Mouse (Mus musculus) granulocyte monocyte progenitor cell, adult 5-6 weeks (primary cell): ENCODE measurements around the gene B3galt4. TPM values are rescaled to one million over a fixed set of nuclear protein-coding genes. Genes with fewer than 3 reads are reported as not detected.
"Not testable (repeated sequence)": the region's sequence is repeated elsewhere in the genome, so short reads cannot be mapped to it uniquely, and the experiment has no call there.

Experiments used
- ATAC-seq: replicated peaks from 2 replicates; pipeline ENCODE4 v1.8.0; 2016; ENCODE audit warnings: mild to moderate bottlenecking, moderate TSS enrichment, inconsistent platforms; ENCODE audit not compliant: poor library complexity, severe bottlenecking
- total RNA-seq, 2 experiments: library from RNA; stranded (forward) in 1 of 2; stranded (reverse) in 1 of 2; fragments of 200-712, 200-1000 nt in 1 of 2; fragments of >200 nt in 1 of 2; fragmentation: Nextera tagmentation in 1 of 2; gene quantifications; 2 replicates each; pipeline ENCODE4 v1.2.3; 2014 to 2017

Gene B3galt4
- total RNA-seq, 2 experiments from 2014 or later: 3.2 TPM

GRCm38 (mm10) chr17:33968927-33969326, 17.6 kb upstream of the B3galt4 start:
- ATAC-seq: peak; percentile 11; the same call in 1 of the 2 replicates

- ATAC-seq: peak; percentile 86
Measured at GRCm38 (mm10) chr17:33968489-33968888, 17.2 kb upstream of the B3galt4 start.

- no peak for ATAC-seq
Measured at GRCm38 (mm10) chr17:33965846-33966550, 14.7 kb upstream of the B3galt4 start.

- no peak for ATAC-seq
Measured at GRCm38 (mm10) chr17:33965082-33965845, 14.0 kb upstream of the B3galt4 start.

- ATAC-seq: no peak
Measured at GRCm38 (mm10) chr17:33962876-33963275, 11.6 kb upstream of the B3galt4 start.

DNA sequence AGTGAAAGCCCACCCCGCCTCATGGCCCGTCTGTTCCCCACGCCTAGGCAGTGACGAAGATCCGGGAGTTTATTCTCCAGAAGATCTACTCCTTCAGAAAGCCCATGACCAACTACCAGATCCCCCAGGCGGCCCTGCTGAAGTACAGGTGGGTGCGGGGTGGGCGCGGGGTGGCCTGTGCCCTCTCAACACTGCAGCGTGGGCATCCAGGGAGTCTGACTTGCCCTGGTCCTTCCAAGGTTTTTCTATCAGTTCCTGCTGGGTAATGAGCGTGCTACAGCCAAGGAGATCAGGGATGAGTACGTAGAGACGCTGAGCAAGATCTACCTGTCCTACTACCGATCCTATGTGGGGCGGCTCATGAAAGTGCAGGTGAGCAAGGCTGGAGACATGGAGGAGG, 8.7 kb upstream of the B3galt4 start:
- ATAC-seq: no peak

- ATAC-seq: no peak
Measured at GRCm38 (mm10) chr17:33959135-33959534, 7.8 kb upstream of the B3galt4 start.

DNA sequence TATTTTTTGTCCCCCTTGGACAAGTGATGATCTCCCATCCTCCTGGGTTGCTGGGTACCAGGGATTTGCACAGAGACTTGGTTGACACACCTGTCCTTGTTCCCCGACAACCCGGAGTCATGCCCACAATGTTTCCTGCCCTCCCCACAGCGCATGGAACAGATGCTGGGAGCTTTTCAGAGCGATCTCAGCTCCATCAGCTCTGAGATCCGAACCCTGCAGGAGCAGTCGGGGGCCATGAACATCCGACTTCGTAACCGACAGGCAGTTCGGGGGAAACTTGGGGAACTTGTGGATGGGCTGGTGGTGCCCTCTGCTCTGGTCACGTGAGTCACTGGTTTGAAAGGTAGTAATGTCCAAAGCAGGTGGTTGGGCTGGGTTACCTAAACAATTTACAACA, 7.2 kb upstream of the B3galt4 start:
- ATAC-seq: no peak

DNA sequence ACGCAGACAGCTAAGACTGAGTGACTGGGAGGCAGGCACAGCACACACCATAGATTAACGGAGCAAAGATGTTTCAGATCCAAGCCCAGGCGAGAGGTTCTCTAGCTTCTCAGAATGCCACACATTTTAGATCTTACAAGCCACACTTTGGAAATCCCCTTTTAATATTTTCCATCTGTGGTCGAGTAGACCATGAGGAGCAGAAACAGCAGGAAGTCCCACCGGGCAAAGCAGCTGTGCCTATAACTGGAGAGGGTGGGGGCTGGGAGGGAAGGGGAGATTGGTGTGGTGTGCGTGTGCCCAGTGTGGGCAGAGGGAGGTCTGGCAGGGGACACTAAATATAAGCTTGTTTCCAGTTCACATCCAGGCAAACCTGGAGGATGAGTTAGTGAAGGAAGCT, 6.2 kb upstream of the B3galt4 start:
- no peak for ATAC-seq

- no peak for ATAC-seq
Measured at GRCm38 (mm10) chr17:33956336-33956735, 5.0 kb upstream of the B3galt4 start.

- ATAC-seq: peak; percentile 72
Measured at GRCm38 (mm10) chr17:33955555-33956214, 4.4 kb upstream of the B3galt4 start, which contains the start of the genes Vps52 and Rps18. Gene Vps52 (plus strand): TSS chr17:33955812. Gene Rps18 (minus strand): TSS chr17:33956001.

DNA sequence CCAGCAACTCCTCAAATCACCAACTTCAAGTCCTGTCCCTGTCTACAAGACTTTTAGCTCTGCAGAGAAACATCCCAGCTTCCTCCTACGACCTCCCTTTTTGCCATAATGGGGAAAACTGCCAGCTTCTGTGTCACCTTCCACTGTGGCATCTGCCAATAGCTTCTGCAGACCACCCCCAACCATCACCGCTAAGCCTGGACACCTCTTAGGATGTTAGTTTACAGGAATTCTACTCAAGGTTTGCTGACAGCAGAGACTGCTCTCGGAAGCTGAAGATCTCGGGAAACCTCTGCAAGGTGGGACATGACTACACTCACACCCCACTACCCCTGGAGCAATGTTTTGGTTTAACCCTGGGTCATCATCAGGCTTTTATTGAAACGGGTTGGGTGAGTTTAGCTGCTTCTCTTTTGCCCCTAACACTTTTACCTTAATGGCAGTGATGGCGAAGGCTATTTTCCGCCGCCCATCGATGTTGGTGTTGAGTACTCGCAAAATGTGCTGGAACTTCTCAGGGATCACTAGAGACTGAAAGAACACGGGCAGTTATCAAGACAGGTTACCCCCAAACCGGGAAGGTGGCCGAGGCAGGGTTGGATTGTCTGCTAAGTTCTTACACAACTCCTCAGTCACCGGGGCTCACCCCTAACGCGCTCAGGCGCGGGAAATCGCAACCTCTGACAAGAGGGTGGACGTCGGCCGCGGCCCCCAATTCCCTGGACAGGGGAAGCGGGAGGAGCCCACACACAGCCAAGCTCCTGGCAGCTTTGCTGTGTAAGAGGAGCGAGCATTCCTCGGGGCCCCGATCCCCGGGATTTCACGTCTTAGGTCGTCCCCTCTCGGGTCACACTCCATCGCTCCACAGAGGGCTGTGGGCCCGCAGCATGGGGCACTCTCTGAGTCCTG, 3.6 kb upstream of the B3galt4 start:
- ATAC-seq: peak; percentile 16

- ATAC-seq: no peak
Measured at GRCm38 (mm10) chr17:33953961-33954565, 2.8 kb upstream of the B3galt4 start.

DNA sequence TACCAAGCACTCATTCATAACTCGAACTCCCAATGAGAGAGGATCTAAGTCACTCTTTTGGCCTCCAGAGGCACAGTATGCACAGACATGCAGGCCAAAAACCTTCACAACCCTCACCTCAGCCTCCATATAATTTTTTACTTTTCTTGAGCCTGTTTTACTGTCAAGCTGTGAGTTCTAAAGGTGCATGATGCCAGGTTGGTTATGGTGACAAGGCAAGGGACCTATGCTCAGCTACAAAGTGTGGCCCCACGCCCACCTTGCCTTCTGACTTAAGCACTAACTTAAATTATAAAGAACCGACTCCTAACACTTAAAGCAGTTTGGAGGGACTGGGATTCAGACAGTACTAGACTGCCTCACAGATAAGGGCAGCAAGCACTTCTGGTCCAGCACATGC, 2.0 kb upstream of the B3galt4 start:
- ATAC-seq: no peak

DNA sequence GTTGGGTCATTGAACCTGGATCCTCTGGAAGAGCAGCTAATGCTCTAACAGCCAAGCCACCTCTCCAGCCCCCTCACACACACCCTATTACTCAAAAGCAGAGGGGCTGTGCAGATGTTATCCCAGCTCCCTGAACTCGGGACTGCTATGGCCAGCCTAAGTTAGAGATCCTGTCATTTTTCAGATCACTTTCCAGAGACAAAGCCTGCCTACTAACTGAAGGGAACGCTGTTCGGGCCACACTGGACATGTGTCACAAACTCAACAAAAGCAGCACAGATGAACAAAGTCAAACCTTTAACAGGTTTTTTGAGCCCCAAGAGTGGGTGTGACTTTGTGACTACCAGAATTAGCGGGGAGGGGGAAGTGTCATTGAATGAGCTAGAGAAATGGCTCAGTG, 1.6 kb upstream of the B3galt4 start:
- no peak for ATAC-seq

GRCm38 (mm10) chr17:33952015-33952414, 727 bp upstream of the B3galt4 start:
- ATAC-seq: not testable (repeated sequence)

DNA sequence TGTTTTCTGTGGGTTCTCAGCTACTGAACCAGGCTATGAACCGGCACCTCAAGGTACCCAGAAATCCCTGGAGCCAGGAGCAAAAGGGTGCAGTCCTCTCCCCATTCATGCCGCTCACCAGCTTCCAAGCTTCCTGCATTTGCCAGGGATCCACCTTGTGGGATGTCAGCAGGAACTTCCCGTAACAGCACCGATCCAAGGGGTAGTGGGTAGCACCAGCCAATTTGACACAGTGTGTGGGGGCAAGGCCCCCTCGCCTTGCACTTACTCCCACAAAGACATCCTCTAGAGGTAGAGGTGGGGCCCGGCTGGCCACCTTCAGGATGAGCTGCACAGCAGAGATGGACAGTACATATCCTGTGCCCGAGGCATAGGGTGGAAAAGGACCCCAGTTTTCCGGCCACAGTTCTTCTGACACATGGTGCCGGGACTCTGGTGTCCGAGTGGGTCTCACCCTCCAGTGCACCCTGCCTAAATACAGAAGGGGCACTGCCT, 1.1 kb downstream of the B3galt4 start:
- no peak for ATAC-seq

- no peak for ATAC-seq
Measured at GRCm38 (mm10) chr17:33948905-33949537, 2.3 kb downstream of the B3galt4 start.
